Mouse (Mus musculus) cortical plate, adult 2 months (tissue): ENCODE measurements around the gene Zfyve1.

Source experiments
- CTCF ChIP-seq: fragments of 200-500 bp; IDR thresholded peaks from 2 replicates; pipeline ENCODE4 v1.5.1; 2011; ENCODE audit warnings: mild to moderate bottlenecking, control low read depth, low read length; ENCODE audit not compliant: insufficient read depth; ENCODE audit errors: extremely low read depth
- POLR2A ChIP-seq: fragments of 200-500 bp; IDR thresholded peaks from 2 replicates; pipeline ENCODE4 v1.6.1; 2011; ENCODE audit warnings: mild to moderate bottlenecking, low read length, control low read depth; ENCODE audit not compliant: insufficient read depth; ENCODE audit errors: extremely low read depth

DNA sequence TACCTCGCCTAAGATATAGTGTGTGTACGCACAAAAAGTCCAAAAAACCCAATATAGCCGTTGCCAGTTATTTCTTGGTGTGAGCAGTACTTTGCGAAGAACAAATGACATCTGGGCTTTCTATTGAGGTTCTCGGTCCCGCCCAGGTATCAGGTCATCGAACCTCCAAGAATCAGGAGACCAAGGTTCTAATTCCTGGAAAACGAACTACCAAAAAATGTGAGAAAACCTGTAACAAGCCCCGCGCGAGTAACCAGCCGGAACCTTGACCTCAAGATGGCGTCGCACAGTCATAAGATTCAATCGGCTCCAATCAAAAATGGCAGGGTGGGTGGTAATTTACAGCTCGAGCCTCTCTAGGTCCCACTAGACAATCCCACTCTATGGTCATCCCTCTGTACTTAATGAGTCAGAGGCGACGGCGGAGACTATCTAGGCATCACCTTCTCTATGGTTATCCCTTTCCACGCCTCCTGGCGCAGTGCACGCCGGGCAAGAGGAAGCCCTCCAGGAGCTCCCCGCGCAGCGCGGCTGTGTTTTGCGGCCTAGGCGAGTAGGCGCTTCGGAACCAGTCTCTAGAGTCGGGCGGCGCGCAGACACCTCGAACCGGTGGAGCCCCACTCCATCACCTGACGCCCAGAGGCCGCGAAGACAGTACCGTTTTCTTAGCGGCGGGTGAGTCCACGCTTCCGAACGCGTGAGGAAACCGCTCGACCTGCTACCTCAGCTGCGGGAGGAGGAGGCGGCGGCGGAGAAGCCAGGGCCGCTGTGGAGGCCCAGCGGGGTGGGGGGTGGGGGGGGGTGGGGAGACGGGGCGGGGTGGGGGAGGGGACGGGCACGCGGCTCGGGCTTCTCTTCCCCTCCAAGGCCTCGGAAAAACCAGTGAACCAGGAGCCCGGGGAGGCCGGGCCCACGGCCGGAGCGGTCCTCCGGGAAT is 35.0 kb upstream of the Zfyve1 start:
- no peak for TF ChIP-seq CTCF
- peak; percentile 70; the same call in 1 of the 2 replicates for TF ChIP-seq POLR2A
